Mouse (Mus musculus): ENCODE measurements around the gene Arid1b.

Gene Arid1b

DNA sequence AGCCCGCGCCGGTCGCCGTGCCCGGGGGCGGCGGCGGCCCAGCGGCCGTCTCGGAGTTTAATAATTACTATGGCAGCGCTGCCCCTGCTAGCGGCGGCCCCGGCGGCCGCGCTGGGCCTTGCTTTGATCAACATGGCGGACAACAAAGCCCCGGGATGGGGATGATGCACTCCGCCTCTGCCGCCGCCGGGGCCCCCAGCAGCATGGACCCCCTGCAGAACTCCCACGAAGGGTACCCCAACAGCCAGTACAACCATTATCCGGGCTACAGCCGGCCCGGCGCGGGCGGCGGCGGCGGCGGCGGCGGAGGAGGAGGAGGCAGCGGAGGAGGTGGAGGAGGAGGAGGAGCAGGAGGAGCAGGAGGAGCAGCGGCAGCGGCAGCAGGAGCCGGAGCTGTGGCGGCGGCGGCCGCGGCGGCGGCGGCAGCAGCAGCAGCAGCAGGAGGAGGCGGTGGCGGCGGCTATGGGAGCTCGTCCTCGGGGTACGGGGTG lies 1.5 kb downstream of the Arid1b start:
- DNase-seq (ENCODE audit: low spot score in 2 of 2): peak; percentile 56 to 59

DNA sequence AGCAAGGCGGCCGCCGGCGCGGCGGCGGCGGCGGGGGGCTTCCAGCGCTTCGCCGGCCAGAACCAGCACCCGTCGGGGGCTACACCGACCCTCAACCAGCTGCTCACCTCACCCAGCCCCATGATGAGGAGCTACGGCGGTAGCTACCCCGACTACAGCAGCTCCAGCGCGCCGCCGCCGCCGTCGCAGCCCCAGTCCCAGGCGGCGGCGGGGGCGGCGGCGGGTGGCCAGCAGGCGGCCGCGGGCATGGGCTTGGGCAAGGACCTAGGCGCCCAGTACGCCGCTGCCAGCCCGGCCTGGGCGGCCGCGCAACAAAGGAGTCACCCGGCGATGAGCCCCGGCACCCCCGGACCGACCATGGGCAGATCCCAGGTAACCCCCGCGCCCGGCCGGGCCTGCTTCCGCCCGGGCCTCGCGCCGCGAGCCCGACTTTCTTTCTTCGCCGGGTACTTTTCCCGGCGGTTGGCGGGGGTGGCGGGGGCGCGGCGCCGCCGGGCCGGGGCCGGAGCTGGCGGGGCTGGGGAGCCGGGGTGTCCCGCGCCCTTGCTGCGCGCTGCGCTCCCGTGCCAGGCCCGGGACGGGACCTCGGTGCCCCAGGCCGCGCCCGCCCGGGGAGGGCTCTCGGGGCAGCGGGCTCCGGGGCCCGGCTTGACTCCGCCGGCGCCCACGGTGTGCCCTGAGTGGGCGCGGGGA lies 2.1 kb downstream of the Arid1b start:
- DNase-seq (ENCODE audit: low spot score in 2 of 2): peak in 1 of 2 experiments; percentile 16

DNA sequence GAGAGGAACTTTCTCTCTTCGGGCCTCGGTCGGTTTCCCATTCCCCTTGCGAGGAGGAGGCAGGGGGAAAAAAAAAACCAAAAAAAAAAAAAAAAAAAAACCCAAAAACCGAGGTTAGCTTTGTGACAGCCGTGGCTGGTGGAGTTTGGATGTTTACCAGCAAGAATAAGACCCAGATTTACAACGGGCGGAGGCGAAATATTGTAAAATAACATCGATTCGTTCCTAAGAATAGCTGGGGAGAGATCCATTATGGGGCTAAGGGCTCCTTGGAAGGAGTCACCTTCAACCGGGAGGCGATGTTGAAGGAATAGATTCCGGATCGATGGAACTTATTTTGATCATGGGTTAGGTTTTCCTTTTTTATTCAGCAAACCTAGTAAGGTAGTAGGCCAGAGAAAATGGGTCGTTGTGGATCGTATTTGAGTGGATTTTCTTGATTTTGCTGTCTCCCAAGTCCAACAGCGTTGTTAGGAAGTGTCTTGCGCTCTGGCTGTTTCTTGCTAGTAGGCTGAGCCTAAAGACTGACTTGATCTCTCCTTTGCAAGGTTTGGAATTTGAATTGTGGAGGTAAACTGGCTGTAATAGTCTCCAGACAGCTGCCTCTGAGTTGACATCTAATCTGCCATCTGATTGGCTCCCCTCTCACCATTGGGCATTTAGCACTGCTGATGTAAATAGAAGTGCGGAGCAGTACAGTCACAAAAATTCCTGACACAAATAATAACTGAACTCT lies 2.9 kb downstream of the Arid1b start:
- DNase-seq (ENCODE audit: low spot score in 2 of 2): no peak

DNA sequence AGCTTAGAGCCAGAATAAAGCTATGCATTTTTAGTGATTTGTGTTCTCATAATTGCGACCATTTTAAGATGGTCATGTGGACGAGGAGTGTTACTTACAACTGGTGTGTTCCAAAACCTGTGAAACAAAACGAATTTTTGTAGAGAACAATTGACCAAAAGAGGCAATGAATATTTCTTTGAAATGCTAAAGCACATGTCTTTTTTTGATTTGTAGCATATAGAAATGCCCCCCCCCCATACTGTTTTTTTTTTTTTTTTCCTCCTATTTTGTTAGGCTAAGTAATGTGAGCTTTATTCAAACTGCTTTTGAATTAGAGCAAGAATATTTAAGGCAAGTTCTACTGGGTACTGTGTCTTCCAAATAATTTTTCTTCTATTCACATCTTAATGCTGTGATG lies 3.8 kb downstream of the Arid1b start:
- no peak for DNase-seq (ENCODE audit: low spot score in 2 of 2)

DNA sequence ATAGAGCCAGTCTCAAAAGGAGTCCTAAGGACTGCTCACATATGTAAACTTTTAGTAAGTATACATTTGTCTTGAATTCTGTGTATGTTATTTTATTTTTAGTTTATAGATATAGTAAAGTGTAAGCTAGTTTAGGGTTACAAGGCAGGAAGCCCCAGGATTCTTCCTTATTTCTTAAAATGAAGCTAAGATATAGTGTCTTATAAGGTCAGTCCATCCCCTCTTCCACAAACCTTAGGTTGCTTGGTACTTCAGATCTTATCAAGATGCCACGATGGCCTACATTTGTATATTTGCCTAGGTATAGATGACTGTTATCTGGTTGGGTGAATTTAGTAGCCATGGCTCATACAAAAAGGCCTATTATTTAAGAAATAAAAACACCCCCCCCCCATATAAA lies 5.1 kb downstream of the Arid1b start:
- DNase-seq (ENCODE audit: low spot score in 2 of 2): no peak

DNA sequence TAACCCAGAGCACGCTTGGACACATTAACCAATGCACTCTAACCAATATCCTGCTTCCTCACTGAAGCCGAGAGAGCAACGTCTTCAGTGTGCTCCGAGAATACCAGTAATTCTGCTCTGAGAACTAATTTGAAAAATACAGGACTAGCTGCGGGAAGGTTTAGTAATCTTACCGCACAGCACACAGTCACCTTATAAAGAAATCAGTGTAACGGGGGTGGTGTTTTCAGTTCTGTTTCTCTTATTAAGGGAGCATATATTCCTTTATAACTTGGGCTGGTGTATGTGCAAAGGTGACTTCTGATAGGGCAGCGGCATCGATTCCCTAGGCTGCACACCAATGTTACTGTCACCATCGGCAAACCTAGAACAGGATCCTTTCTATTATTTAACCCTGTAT lies 5.9 kb downstream of the Arid1b start:
- DNase-seq (ENCODE audit: low spot score in 2 of 2): no peak

DNA sequence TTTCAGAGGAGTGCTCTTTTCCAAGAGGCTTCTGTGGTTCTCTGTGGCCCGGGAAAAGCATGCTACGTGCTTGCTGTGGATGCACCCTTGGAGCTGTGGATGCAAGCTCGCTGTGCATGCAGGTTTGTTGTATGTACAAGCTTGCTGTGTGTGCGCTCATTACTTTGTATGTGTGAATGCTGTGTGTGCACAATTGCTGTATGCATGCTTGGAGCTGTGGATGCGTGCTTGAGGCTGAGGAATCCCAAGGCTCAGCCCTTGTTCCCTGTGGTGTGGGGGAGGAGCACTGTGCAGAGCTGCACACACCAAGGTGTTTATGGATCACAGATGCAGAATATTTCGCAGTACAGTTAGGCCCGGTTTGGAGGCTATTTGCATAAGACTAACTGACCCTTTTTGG lies 6.7 kb downstream of the Arid1b start:
- DNase-seq (ENCODE audit: low spot score in 2 of 2): no peak

DNA sequence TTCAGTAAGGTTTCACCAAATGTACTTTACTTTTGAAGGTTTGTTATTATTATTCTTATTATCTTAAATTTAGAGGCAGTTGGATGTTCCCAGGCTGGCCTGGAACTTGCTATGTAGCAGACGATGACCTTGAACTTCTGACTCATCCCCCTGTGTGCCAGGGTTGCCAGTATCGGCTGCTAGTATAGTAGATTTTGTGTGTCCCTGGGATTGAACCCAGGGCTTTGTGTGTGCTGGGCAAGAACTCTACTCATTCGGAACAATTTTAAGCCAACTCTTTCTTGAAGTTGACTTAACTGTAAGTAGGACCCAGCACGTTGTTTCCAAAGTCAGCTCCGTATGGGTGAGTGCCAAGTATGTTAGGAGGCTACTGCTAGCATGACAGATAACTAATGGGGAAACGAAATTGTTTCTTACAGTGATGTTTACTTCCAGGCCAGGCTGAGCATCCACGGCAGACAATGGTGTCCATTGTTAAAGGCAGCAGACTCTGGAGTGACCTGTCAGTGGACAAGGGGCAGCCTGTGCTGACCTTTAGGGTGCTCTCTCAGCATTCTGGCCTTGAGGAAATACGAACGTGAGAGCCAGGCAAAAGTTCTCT lies 7.5 kb downstream of the Arid1b start:
- DNase-seq (ENCODE audit: low spot score in 2 of 2): no peak

DNA sequence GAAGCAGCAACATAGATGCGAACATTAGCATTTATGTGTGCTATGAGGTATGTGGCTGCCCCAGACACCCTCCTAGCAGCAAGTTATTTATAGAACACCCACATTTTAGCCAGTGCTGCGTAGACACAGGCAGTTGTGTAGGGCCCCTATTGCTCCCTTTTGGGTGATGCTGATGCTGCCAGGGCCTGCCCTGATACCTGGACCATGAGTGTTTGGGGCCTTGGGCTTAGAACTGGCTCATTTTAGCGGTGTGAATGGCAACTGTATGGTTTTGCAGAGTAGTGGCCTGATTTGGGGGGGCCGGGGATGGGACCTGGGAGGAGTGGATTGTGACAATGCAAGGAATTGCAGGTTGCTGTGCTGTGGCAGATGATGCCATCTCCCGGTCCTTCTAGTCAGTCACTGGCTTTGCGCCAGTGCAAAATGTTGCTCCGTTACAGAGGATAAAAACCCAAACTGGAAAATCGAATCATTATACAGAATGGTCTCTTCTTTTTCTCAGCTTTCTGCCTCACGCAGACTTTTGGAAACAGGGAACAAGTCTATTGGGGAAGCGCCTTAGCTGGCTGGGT lies 8.9 kb downstream of the Arid1b start:
- DNase-seq (ENCODE audit: low spot score in 2 of 2): no peak

DNA sequence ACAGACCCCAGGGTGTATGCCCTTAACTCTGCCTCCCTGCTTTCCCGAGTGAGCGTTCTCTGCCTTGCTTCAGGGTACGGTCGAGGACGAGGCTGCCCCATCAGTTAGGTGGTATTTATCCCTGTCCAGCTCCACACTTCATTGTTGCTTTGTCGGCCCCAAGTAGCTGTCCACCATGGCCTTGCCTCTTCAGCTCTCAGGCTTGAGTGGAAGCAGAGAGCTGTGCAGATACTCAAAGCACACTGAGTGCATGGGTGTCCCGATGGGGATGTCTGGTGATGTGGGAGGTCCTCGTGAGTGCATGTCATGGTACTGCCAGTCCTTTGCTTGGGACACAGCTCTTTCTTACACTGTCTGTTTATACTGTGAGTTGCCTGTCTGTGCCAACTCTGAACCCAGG lies 10.1 kb downstream of the Arid1b start:
- DNase-seq (ENCODE audit: low spot score in 2 of 2): no peak

DNA sequence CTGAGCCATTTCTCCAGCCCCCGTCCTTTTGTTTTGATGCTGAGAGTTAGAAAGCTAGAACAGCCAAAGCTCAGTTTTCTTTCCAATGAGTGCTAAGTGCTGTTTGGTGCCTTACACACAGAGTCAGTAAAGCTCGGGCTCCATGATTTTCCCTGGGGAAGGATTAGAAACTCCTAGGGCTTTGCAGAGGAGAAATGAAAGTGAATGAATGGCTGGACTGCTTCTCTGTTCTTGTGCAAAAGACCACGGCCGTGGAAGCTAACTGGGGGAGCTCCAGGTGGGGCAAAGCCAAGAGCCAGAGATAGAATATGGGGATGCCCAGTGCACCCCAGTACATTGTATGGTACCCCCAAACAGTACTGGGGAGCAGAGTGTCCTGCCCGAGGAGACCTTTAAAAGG lies 10.6 kb downstream of the Arid1b start:
- no peak for DNase-seq (ENCODE audit: low spot score in 2 of 2)

DNA sequence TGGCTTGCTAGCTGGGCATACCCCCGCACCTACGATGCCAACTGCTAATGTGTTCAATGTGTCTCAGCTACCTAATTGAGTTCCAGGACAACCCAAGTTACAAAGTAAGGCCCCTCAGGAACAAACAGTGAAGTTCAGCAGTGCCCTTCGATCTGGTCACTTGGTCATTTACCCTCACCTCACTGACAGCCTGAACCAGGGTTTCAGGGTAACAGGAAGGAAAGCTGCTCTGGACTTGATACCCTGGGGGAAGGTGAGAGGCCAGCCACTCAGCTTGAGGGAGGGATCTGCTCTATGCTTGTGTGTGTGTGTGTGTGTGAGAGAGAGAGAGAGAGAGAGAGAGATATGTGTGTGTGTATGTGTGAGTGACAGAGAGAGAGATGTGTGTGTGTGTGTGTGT lies 11.2 kb downstream of the Arid1b start:
- no peak for DNase-seq (ENCODE audit: low spot score in 2 of 2)

DNA sequence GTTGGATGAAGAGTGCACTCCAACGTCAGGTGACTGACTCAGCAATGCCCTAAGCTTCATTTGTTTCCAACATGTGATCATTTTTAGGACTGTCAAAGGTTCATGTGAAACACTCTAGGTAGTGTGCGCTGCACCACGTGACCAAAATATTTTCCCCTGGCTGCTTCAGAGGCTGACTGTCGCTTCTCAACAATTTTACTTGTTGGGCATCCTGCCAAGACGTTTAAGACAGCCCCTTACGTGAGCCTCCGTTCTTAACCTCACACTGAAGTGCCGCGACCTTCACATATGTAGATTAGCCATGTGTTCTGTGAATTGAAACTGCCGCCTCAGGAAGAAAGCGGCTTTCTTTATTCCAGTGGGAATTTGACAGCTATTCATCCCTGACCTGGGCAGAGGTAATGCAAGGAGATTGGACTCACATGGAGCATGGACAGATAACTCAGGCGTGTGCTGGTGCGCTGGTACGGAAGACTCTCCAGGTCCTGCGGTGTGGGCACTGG lies 13.1 kb downstream of the Arid1b start:
- no peak for DNase-seq (ENCODE audit: low spot score in 2 of 2)

DNA sequence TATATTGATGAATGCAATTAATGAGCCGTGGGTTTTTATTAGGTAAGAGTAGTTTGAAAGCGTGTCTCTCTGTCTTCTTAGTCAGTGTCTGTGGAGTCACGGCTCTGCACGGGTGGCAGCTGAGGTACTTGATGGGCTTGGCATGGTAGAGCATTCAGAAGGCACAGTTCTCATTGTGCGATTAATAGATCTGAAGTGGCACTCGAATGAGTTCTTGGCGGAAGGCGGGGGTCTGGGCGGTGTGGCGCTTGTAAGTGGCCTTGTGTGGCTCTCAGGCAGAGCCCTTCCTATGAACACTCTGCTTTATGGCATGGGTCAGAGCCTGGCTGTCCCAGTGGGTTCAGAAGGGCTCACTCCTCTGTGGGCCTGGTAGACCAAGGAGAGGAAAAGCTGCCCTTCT lies 14.1 kb downstream of the Arid1b start:
- DNase-seq (ENCODE audit: low spot score in 2 of 2): no peak

DNA sequence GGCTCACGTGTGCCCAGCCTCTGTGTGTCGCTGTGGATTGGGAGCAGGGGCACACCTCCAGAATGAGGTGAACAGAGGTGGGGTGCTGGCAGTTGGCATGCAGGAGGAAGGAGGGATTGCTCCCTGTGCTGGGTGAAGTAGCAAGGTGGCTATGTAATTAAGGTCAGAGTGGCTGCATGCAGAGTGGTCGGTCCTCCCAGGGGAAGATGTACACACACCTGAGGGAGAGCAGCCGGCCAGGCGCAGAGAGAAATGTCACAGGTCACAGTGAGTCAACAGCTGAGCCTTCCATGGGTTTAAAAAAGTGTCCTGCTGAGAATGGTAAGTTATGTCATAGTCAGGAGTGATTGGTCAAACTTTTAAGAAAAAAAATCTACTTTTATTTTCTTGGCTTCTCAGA lies 14.6 kb downstream of the Arid1b start:
- no peak for DNase-seq (ENCODE audit: low spot score in 2 of 2)

DNA sequence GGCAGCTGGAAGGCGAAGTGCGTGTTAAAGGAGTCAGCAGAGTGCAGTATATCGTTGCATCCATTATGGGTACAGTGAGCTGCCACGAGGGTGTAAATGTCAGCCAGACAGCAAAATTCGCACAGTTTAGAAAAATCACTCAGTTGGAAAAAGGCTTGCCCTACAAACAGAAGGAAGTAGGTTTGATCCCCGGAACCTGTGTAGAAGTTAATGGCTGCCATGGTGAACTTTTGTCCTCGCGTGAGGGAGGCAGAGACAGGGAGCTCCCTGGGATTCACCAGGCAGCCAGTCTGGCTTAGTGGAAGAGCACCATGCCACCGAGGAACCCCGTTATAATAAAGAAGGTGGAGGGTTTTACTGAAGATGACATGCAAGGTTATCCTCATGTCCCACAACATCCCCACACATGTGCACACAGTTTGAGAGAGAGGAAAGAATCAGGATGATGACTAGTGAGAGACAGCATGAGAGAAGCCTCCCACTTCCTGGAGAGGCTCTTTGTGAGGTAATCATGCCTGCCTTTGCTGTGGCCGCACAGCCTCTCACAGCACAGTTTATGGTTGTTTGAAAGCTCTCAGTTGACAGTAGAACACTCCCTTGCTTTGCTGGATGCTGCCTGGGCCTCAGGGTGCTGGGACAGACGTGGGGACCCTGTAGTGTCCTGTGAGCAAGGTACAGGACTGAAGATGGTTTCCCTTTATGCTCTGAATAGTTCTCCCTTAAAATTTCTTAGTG lies 15.6 kb downstream of the Arid1b start:
- no peak for DNase-seq (ENCODE audit: low spot score in 2 of 2)

DNA sequence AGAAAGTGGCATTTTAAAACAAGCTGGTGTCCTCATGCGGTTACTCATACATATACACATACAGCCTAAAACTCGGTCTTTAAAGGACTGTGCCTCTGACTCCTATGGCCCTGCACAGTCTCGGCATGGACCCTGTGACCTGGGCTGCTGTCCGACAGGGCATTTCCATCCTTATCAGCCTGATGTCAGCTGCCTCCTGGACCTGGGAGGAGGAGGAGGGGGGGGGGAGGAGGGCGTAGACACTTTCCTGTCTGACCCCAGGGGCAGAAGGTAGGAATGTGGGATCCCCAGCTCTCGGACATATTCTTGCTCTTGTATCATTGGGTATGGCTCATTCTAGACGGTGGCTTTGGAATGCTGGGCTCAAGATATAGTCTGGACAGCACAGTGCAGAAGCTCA lies 16.6 kb downstream of the Arid1b start:
- no peak for DNase-seq (ENCODE audit: low spot score in 2 of 2)

DNA sequence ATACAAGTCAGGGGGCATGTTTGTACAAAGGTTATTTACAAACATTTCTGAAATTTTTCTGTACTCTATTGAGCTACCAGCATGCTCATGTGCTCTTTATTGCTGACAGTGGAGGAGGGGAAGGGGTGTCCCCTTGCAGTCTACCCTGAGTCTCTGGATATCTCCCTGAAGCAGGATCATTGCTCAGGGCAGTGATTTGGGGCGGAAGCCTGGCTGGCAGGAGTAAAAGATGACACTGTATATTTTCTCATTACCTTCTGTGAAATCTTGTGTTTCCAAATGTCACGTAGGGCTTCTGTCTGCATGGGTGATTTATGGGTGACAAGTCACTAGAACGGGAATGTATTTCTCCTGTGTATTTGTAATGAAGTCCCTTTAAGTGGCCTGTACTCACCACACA lies 18.0 kb downstream of the Arid1b start:
- DNase-seq (ENCODE audit: low spot score in 2 of 2): no peak

DNA sequence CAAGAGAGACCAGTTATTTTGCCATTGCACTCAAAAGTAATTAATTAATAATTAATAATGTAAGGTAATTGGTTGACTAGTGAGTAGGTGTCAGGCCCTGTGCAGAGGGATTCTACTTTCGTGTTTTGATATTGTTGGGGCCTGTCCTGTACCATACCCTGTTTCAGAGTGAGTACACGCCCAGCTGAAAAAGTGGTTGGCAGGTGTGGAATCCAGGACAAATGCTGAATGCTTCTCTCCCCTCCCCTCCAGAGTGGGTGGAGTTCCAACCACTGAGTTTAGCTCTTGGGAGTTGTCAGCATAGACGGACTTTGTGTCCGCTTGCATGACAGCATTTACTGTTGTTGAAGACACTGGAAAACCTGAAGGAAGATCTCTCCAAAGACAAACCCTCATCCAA lies 18.4 kb downstream of the Arid1b start:
- DNase-seq (ENCODE audit: low spot score in 2 of 2): no peak

DNA sequence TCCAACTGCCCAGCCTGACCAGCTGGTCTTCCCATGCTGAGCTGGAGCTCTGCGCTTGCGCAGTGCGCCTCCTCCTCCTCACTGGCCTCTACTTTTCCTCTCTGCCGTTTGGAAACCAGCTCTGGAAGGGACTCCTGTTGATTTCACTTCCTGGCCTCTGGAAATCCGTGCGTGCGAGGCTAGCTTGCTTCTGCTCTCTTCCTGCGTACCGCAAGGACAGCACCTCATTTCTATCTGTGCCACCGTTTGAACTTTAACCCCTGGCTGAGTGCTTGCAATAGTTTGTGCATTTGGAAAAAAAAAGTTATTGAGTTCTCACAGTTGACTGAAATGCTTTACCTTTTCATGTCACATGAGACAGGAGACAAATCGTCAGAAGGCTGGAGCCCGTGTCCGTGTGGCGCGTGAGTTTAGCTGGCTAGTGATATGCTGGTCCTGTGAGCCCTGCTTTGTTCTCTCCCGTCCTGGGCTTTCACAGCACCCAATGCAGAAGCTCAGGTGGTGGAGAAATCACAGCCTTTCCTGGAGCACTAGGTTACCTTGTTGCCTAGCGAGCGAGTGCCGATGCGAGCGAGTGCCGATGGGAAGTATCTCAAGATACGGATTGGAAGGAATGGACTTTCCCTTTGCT lies 20.3 kb downstream of the Arid1b start:
- no peak for DNase-seq (ENCODE audit: low spot score in 2 of 2)

DNA sequence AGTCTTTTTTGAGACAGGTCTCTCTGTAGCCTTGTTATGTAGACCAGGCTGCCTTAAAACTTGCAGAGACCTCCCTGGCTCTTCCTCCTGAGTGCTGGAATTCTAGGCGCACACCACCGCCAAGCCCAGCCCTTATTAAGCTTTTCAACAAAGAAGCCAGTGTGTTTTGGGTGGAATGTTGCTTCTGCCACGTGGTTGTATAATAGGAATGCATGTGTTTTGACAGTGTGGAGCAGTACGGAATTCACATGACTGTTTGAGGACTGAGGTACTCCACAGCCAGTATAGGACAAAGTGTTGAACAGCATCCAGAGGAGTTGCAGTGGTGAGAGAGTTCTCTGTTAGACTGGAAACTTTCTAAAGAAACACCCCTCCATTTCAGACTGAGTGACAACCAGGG lies 22.3 kb downstream of the Arid1b start:
- DNase-seq (ENCODE audit: low spot score in 2 of 2): no peak

All from frontal cortex, postnatal 25 days (tissue).